Mouse (Mus musculus) heart, embryonic 16.5 days (tissue): ENCODE measurements at regions not wholly inside any gene's neighbourhood (a gene's known extent, or its start where the extent isn't known, plus 50 kb on each side); places are given as distances from the start of the nearest gene placed in this dataset.

Source experiments
- ATAC-seq: fragments of 200-750 bp; cut with Nextera tagmentation; replicated peaks from 2 replicates; pipeline ENCODE4 v1.8.0; 2017; ENCODE audit warnings: moderate number of reproducible peaks; ENCODE audit not compliant: insufficient read depth, low FRiP score; ENCODE audit errors: extremely low read depth
- H3K27ac ChIP-seq: fragments of 300-500 bp; sonication (generic); 2 replicates; pipeline ENCODE4 v1.5.1; 2014; ENCODE audit warnings: mild to moderate bottlenecking, low read length, control low read depth, moderate library complexity
- H3K27me3 ChIP-seq: fragments of 300-500 bp; sonication (generic); 2 replicates; pipeline ENCODE4 v1.6.1; 2014; ENCODE audit warnings: low read length, mixed read lengths; ENCODE audit not compliant: control insufficient read depth, insufficient read depth
- H3K36me3 ChIP-seq: fragments of 300-500 bp; sonication (generic); 2 replicates; pipeline ENCODE4 v1.6.1; 2014; ENCODE audit not compliant: control insufficient read depth, insufficient read depth
- H3K4me1 ChIP-seq: fragments of 300-500 bp; sonication (generic); 2 replicates; pipeline ENCODE4 v1.6.1; 2014; ENCODE audit warnings: low read length, mixed read lengths; ENCODE audit not compliant: control insufficient read depth, insufficient read depth
- H3K4me2 ChIP-seq: fragments of 300-500 bp; sonication (generic); 2 replicates; pipeline ENCODE4 v1.6.1; 2014; ENCODE audit warnings: low read depth, mild to moderate bottlenecking, control low read depth, low read length
- H3K4me3 ChIP-seq: fragments of 300-500 bp; sonication (generic); 2 replicates; pipeline ENCODE4 v1.5.1; 2014; ENCODE audit warnings: mild to moderate bottlenecking, control low read depth, low read length
- H3K9ac ChIP-seq: fragments of 300-500 bp; sonication (generic); 2 replicates; pipeline ENCODE4 v1.6.1; 2014; ENCODE audit warnings: low read length, control low read depth
- H3K9me3 ChIP-seq: fragments of 300-500 bp; sonication (generic); replicated peaks from 2 replicates; pipeline ENCODE4 v1.6.1; 2016; ENCODE audit warnings: low read length; ENCODE audit not compliant: control insufficient read depth
- WGBS: fragments of 180-500 bp; shearing (Covaris S2); extraction: QIAGEN DNeasy Blood & Tissue Kit; methylation state at CpG from one replicate; pipeline ENCODE4 v1.1.7; 2014; 5-methylcytosine and 5-hydroxymethylcytosine counted together

DNA sequence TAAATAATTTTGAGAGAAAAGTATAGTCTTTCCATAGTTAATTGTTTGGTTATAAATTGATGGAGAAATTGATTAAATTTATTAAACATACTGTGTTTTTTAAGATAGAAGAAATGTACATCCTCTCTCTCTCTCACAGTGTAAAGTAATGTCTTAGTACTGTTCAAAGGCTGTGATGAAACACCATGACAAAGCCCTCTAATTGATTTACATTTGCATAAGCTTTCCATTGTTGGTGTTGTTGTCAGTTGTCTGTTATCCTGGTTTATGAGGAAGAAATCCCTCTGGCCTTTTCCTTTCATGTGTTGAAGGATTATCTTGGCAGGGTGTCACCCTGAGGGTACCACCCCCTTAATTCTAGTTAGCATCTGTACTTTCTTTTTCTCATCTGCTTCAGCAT, 207.2 kb upstream of the Dmd start:
- Histone ChIP-seq H3K4me1 (no peaks in the 10 kb centered on the region), H3K4me3 (no peak overlapping the region), H3K4me2 (no peak overlapping the region), H3K36me3 (no peaks in the 10 kb centered on the region), H3K27me3 (no peaks in the 10 kb centered on the region), H3K9ac (no peak overlapping the region), H3K27ac (no peak overlapping the region), H3K9me3 (peaks cover 3% of the 10 kb centered on the region; the same call in 1 of the 2 replicates)
- no peak for ATAC-seq

DNA sequence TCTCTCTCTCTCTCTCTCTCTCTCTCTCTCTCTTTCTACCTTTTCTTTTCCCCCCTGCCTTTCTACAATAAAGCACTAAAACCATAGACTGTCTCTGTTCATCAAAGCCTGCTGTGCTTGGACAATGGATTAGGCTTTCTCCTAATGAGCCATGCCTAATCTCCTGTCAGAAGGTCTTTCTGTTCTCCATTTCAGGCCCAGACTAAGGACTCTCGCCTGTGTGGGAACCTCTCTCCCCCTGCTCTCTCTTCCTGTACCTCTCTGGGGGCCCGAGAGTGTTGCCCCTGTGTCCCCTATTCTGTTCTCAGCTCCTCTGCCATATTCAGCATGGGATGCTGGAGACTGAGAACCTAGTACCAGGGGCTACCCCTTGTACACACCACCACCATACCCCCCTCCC, 184.5 kb upstream of the Dmd start:
- no peaks in the 10 kb centered on the region for H3K27me3 ChIP-seq
- H3K36me3 ChIP-seq = no peaks in the 10 kb centered on the region
- 57% methylated on average over 2 of the region's 2 CpGs for WGBS
- H3K4me2 ChIP-seq = no peak overlapping the region
- H3K9me3 ChIP-seq = 0 out of 2 replicates have a peak, but pooled peaks cover 3% of the 10 kb centered on the region
- ATAC-seq = no peak
- H3K4me1 ChIP-seq = no peaks in the 10 kb centered on the region
- no peak overlapping the region for H3K4me3 ChIP-seq
- no peak overlapping the region for H3K27ac ChIP-seq
- H3K9ac ChIP-seq = no peak overlapping the region

DNA sequence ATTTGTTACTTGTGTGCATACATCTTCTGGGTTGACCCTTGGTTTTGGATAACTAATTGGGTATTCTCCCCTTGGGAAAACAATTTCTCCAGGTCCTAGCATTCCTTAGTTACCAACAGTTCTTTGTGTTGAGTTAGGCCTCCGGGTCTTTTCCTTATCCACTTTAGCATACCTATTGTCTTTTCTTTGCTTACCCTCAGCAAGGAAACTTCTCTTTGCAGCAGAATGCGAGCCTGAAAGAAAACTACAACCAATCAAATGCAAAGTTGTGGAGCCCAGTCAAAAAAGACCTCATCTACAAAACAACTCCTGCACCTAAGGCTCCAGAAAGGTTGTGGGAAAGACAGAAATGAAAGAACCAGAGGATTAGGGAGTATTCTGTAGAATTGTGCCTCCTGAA, 139.5 kb upstream of the Dmd start:
- no peak for ATAC-seq
- Histone ChIP-seq H3K4me2 (no peak overlapping the region), H3K27me3 (no peaks in the 10 kb centered on the region), H3K4me3 (no peak overlapping the region), H3K9ac (no peak overlapping the region), H3K27ac (no peak overlapping the region), H3K4me1 (no peaks in the 10 kb centered on the region), H3K36me3 (no peaks in the 10 kb centered on the region), H3K9me3 (no peaks in the 10 kb centered on the region)
- 42% methylated on average over 2 of the region's 2 CpGs for WGBS

DNA sequence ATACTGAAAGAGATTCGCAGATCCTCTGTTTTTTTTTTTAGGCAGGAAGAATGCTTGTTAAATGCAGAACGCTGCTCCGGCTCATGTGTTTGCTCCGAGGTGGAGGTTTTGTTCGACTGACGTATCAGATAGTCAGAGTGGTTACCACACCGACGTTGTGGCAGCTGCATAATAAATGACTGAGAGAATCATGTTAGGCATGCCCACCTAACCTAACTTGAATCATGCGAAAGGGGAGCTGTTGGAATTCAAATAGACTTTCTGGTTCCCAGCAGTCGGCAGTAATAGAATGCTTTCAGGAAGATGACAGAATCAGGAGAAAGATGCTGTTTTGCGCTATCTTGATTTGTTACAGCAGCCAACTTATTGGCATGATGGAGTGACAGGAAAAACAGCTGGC, 134.1 kb upstream of the Dmd start:
- H3K4me2 ChIP-seq = peak overlapping the region; percentile 56
- 23% methylated on average over 11 of the region's 11 CpGs for WGBS
- no peak for ATAC-seq
- no peak overlapping the region for H3K27ac ChIP-seq
- peak overlapping the region; percentile 44 for H3K4me3 ChIP-seq
- no peaks in the 10 kb centered on the region for H3K27me3 ChIP-seq
- H3K36me3 ChIP-seq = no peaks in the 10 kb centered on the region
- no peaks in the 10 kb centered on the region for H3K4me1 ChIP-seq
- H3K9ac ChIP-seq = no peak overlapping the region
- H3K9me3 ChIP-seq = no peaks in the 10 kb centered on the region

DNA sequence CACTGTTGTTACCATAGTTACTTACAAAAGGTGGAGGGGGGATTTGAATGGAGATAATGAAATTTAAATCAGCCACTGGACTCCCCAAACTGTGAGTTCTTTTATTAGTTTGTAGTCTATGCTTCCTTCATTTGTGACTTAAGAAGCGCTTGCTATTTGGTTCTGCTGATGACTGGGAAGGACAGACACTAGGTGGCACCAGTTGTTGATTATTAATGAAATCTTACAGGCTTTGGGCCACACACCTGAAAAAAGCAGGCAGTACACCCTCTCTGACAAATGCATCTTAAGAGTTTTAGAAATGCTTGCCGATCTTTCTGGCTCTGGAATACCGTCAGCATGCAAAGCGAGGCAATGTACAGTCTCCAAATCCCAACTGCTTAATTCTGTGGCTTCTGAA, 131.6 kb upstream of the Dmd start:
- H3K27me3 ChIP-seq = no peaks in the 10 kb centered on the region
- H3K36me3 ChIP-seq = no peaks in the 10 kb centered on the region
- 44% methylated on average over 4 of the region's 4 CpGs for WGBS
- no peak overlapping the region for H3K4me2 ChIP-seq
- H3K9ac ChIP-seq = no peak overlapping the region
- H3K9me3 ChIP-seq = no peaks in the 10 kb centered on the region
- H3K4me1 ChIP-seq = no peaks in the 10 kb centered on the region
- H3K4me3 ChIP-seq = no peak overlapping the region
- ATAC-seq = no peak
- H3K27ac ChIP-seq = no peak overlapping the region

DNA sequence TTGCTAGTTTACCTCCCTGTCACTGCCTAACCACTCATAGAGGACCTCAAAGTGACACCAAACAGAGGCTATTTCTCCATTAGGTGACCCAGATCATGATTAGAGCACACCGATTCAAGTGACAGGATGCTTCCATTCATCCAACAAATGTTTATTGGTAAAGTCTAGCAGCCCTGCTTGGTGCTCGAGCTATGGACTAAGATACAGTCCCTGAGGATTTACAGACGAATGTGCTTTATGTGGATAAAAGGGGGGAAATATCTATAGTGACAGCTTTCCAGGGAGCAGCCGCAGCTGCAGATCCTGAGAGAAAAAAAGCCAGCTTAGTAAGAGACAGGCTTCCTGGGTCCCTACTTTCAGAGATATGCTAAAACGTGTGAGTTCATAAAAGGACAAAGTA, 125.1 kb upstream of the Dmd start:
- no peak overlapping the region for H3K27ac ChIP-seq
- 41% methylated on average over 5 of the region's 5 CpGs for WGBS
- no peaks in the 10 kb centered on the region for H3K9me3 ChIP-seq
- H3K9ac ChIP-seq = no peak overlapping the region
- no peak for ATAC-seq
- H3K4me2 ChIP-seq = no peak overlapping the region
- no peak overlapping the region for H3K4me3 ChIP-seq
- H3K36me3 ChIP-seq = no peaks in the 10 kb centered on the region
- no peaks in the 10 kb centered on the region for H3K4me1 ChIP-seq
- no peaks in the 10 kb centered on the region for H3K27me3 ChIP-seq

DNA sequence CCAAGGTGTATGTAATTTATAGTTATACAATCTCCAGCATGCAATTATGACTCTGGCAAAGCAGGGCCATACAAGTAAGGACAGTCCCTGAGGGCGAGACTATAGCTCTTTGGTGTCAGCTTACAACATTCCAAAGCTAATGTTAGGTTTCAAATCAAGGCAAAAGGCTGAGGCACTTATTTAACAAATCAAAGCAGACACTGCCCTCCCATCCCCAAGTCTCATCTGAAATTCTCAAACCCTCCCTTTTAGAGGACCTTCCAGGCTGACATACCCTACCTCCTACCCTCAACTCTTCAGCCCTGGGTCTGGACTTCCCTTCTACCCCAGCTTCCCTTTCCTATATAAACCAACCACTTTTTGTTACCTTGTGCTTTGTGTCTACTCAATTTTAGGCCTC, 82.6 kb upstream of the Dmd start:
- H3K4me2 ChIP-seq = no peak overlapping the region
- 46% methylated on average over 1 of the region's 1 CpGs for WGBS
- no peak overlapping the region for H3K27ac ChIP-seq
- H3K9ac ChIP-seq = no peak overlapping the region
- ATAC-seq = no peak
- no peaks in the 10 kb centered on the region for H3K9me3 ChIP-seq
- H3K36me3 ChIP-seq = no peaks in the 10 kb centered on the region
- no peak overlapping the region for H3K4me3 ChIP-seq
- H3K27me3 ChIP-seq = no peaks in the 10 kb centered on the region
- H3K4me1 ChIP-seq = no peaks in the 10 kb centered on the region
